Mouse (Mus musculus) thymus, adult 2 months (tissue): Measurements from ENCODE around the gene Pofut2. TPM values are rescaled to one million over a fixed set of nuclear protein-coding genes. Genes with fewer than 3 reads are reported as not detected.
A peak's percentile ranks its signal among the peaks of the same experiment; 100 is the strongest.
"Not testable (repeated sequence)": the region's sequence is repeated elsewhere in the genome, so short reads cannot be mapped to it uniquely, and the experiment has no call there.

Experiments used
- DNase-seq: peaks from one replicate; pipeline ENCODE4 v3.0.0; 2021
- H3K27ac ChIP-seq: fragments of 200-500 bp; 2 replicates; pipeline ENCODE4 v1.5.1; 2012; ENCODE audit warnings: low read length, control low read depth; ENCODE audit not compliant: control insufficient read depth, insufficient read depth
- H3K27me3 ChIP-seq: fragments of 200-500 bp; 2 replicates; pipeline ENCODE4 v1.6.1; 2012; ENCODE audit warnings: mild to moderate bottlenecking, low read length, moderate library complexity, mixed read lengths; ENCODE audit not compliant: control insufficient read depth, insufficient read depth
- H3K36me3 ChIP-seq: fragments of 200-500 bp; 2 replicates; pipeline ENCODE4 v1.6.1; 2012; ENCODE audit warnings: mild to moderate bottlenecking, low read length, moderate library complexity; ENCODE audit not compliant: control insufficient read depth, insufficient read depth
- H3K4me1 ChIP-seq: fragments of 200-500 bp; replicated peaks from 2 replicates; pipeline ENCODE4 v1.6.1; 2012; ENCODE audit warnings: low read length; ENCODE audit not compliant: control insufficient read depth, insufficient read depth
- H3K4me3 ChIP-seq: fragments of 200-500 bp; 2 replicates; pipeline ENCODE4 v1.5.1; 2012; ENCODE audit warnings: mild to moderate bottlenecking, low read length, control low read depth, moderate library complexity; ENCODE audit not compliant: control insufficient read depth, insufficient read depth
- CTCF ChIP-seq: fragments of 200-500 bp; IDR thresholded peaks from 2 replicates; pipeline ENCODE4 v1.5.1; 2012; ENCODE audit warnings: mild to moderate bottlenecking, control low read depth, low read length, moderate library complexity, borderline replicate concordance; ENCODE audit not compliant: control insufficient read depth, poor library complexity, insufficient read depth; ENCODE audit errors: extremely low read depth
- POLR2A ChIP-seq: fragments of 200-500 bp; IDR thresholded peaks from 2 replicates; pipeline ENCODE4 v1.6.1; 2012; ENCODE audit warnings: mild to moderate bottlenecking, low read length, control low read depth, moderate library complexity; ENCODE audit not compliant: control insufficient read depth, poor library complexity, insufficient read depth; ENCODE audit errors: extremely low read depth
- WGBS: fragments of 180-500 bp; shearing (Covaris S2); methylation state at CpG from one replicate; pipeline ENCODE4 v1.1.7; 2018; 5-methylcytosine and 5-hydroxymethylcytosine counted together
- polyA plus RNA-seq: library from polyadenylated mRNA; depleted of rRNA; stranded (reverse); fragments of >200 nt; gene quantifications from 2 replicates; pipeline ENCODE4 v1.2.3, GENCODE M21; 2012

The Pofut2 gene
- polyA plus RNA-seq, 1 experiment = 60.0 TPM

DNA sequence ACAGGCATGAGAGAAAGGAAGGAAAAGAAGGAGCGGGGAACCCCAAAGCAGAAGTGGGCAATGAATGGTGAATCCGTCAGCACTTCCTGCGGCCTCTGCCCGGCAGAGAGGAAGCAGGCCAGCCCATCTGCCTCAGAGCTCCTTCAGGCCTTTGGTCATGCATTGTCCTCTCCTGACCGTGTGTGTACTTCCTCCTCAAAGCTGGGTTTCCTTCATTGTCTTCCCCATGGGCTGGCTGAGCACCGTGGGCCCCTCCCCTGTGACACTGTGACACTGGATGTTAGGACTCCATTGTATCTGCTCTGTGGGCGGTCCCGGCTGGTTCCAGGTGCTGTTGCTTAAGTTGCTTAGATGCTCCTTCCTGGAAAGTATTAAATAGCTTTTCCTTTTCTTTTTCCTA lies 7.3 kb downstream of the Pofut2 start:
- TF ChIP-seq CTCF (no peak), POLR2A (no peak)
- no peak overlapping the region for H3K4me3 ChIP-seq
- no peak overlapping the region for H3K27ac ChIP-seq
- no peaks in the 10 kb centered on the region for H3K4me1 ChIP-seq
- H3K27me3 ChIP-seq = no peaks in the 10 kb centered on the region
- no peak for DNase-seq
- peaks cover 26% of the 10 kb centered on the region for H3K36me3 ChIP-seq
- WGBS = 71% methylated on average over 8 of the region's 8 CpGs

DNA sequence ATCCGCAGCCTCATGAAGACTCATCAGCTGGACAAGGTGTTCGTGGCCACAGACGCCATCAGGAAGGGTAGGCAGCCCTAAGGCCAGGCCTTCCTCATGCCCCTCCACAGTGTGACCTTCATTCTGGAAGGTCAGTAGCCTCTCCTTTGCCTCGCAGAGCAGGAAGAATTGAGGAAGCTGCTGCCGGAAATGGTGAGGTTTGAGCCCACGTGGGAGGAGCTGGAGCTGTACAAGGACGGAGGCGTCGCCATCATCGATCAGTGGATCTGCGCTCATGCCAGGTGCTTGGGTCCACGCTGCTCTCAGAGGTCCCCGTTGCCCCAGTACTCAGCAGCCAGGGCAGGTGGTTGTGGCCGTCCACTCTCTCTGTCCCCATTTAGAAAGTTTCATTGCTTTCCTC lies 8.0 kb downstream of the Pofut2 start:
- H3K4me3 ChIP-seq = no peak overlapping the region
- TF ChIP-seq POLR2A = no peak
- TF ChIP-seq CTCF = no peak
- no peaks in the 10 kb centered on the region for H3K4me1 ChIP-seq
- H3K27ac ChIP-seq = no peak overlapping the region
- H3K27me3 ChIP-seq = no peaks in the 10 kb centered on the region
- 82% methylated on average over 14 of the region's 14 CpGs for WGBS
- peaks cover 26% of the 10 kb centered on the region for H3K36me3 ChIP-seq
- no peak for DNase-seq

DNA sequence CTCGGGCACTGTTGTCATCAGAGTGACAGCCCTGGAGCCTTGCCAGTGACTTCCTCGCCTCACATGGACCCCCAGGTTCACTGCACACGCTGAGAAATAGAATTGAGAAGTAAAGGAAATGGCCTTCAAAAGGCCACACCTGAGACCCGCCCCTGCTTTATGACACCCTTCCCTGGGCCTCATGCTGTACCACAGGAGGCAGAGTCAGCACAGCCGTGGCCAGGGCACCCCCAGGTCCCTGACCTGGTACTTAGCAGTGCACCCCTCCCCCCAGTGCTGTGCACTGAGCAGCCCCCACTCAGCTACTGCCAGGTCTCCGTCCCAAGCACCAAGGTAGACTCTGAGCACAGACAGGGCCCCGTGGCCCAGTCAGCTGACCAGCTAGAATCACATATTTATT lies 10.1 kb downstream of the Pofut2 start:
- 92% methylated on average over 7 of the region's 7 CpGs for WGBS
- Histone ChIP-seq H3K4me3 (no peak overlapping the region), H3K36me3 (peaks cover 26% of the 10 kb centered on the region), H3K4me1 (peaks cover 13% of the 10 kb centered on the region), H3K27me3 (no peaks in the 10 kb centered on the region), H3K27ac (no peak overlapping the region)
- DNase-seq = no peak
- TF ChIP-seq CTCF = no peak

DNA sequence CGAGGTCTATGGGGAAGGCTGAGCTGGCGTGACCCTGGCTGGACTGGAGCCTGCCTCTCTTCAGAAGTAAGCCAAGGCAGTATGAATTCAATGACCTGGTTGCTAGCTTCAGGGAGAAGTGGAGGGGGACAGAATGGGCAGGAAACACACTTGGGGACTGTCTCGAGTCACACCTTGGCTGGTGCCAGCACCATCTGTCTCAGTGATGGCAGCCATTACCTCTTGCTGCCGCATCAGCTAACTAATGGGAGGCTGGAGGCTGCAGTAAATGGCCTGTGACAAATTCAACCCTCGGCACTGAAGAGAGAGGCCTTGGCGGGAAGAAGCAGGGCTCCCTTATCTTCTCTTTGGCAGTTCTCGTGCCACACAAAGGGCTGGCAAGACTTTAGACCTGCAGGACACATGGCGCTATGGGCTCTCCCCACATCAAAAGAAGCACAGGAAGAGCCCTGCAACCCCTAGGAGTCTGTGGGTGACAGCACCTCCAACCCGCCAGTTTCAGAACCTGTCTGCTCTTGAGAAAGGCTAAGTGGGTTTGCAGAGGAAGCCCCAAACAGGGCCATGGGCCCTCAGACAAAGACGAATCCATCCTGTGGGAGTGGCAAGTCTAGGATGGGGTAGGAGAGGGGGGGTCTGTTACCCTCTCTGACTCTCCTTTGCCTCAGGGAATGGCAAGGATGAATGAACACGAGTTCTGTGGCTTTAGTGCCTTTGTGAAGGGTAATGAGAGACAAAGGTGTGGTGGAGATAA lies 14.1 kb downstream of the Pofut2 start:
- peaks cover 6% of the 10 kb centered on the region for H3K36me3 ChIP-seq
- H3K27ac ChIP-seq = no peak overlapping the region
- peaks cover 13% of the 10 kb centered on the region for H3K4me1 ChIP-seq
- WGBS = 23% methylated on average over 11 of the region's 11 CpGs
- DNase-seq = no peak
- no peak overlapping the region for H3K4me3 ChIP-seq
- no peaks in the 10 kb centered on the region for H3K27me3 ChIP-seq
- no peak for TF ChIP-seq POLR2A
- TF ChIP-seq CTCF = no peak

DNA sequence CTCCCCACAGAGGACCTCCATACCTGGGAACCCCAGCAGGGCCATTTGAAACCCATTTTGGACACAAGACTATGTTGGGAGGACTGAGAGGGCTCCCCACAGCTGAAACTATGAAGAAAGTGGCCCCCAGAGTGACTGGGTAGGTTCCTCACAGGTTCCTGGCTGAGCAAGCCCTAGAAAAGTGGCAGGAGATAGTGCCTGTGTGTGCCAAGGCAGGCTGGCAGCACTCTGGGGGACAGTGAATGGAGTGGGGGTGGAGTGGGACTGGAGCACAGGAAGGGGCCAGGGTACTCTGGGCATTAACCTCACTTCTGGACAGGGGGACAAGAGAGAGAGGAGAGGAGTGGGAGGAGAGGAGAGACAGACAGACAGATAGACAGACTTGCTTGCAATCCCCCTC lies 14.8 kb downstream of the Pofut2 start:
- H3K4me1 ChIP-seq = peaks cover 13% of the 10 kb centered on the region
- no peaks in the 10 kb centered on the region for H3K27me3 ChIP-seq
- TF ChIP-seq CTCF (no peak), POLR2A (no peak)
- H3K4me3 ChIP-seq = no peak overlapping the region
- H3K36me3 ChIP-seq = peaks cover 5% of the 10 kb centered on the region
- DNase-seq = no peak
- no peak overlapping the region for H3K27ac ChIP-seq

DNA sequence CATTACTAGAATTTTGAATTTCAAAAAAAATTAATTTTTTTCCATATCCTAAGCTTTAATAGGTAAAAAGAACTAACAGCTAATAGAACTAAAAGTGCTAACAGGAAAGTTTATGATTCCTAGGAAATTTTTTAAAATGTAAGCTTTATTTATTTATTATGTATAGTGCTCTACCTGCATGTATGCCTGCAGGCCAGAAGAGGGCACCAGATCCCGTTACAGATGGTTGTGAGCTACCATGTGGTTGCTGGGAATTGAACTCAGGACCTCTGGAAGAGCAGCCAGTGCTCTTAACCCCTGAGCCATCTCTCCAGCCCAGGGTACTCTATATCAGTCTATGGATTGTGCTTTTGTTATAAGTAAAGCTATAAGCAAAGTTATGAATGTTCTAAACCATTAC lies 23.1 kb downstream of the Pofut2 start:
- not testable (repeated sequence) for H3K36me3 ChIP-seq, H3K27me3 ChIP-seq, H3K4me3 ChIP-seq, H3K27ac ChIP-seq, DNase-seq, H3K4me1 ChIP-seq
- 85% methylated on average over 1 of the region's 1 CpGs for WGBS

DNA sequence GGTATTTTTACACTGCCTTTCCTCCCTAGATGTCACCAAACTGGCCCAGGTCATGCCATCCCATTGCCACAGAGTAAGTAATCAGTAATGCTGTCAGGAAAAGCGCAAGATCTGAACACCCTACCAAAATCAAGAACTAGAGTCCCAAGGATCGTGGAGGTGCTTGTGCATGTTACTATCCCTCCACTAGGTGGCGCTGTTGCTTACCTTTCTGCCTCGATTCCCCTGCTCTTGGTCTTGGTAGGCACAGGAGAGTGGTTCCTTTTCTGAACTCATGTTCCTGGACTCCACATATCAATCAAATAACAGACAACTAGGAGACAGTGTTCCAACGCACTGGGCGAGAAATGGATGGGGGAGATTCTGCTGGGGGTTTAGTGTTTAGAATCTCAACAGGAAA lies 23.8 kb downstream of the Pofut2 start:
- 15% methylated on average over 6 of the region's 6 CpGs for WGBS
- Histone ChIP-seq H3K27ac (no peak overlapping the region), H3K4me1 (no peaks in the 10 kb centered on the region), H3K4me3 (no peak overlapping the region), H3K27me3 (no peaks in the 10 kb centered on the region), H3K36me3 (no peaks in the 10 kb centered on the region)
- TF ChIP-seq POLR2A (no peak), CTCF (no peak)
- DNase-seq = peak; percentile 58
